Mouse (Mus musculus): ENCODE data around the gene Itgb6. TPM values are rescaled to one million over a fixed set of nuclear protein-coding genes. Genes with fewer than 3 reads are reported as not detected.

Gene Itgb6
- polyA plus RNA-seq, 1 experiment from 2014 or later: not detected

- H3K27me3 ChIP-seq (ENCODE audit: control insufficient read depth, insufficient read depth, low read depth, low read length): no peaks in the 10 kb centered on the region
- H3K9me3 ChIP-seq (replicated peaks; ENCODE audit: control insufficient read depth, low read length, poor library complexity, severe bottlenecking): no peaks in the 10 kb centered on the region
- no peaks in the 10 kb centered on the region for H3K4me1 ChIP-seq (ENCODE audit: control insufficient read depth, insufficient read depth, low read length)
- no peak overlapping the region for H3K4me2 ChIP-seq (ENCODE audit: low read length)
- no peak for ATAC-seq
- H3K9ac ChIP-seq (ENCODE audit: low read depth, low read length): no peak overlapping the region
- H3K4me3 ChIP-seq (ENCODE audit: low read depth, low read length): no peak overlapping the region
- WGBS: 95% methylated on average over 6 of the region's 6 CpGs
- no peaks in the 10 kb centered on the region for H3K36me3 ChIP-seq (ENCODE audit: control insufficient read depth, insufficient read depth, low read length)
- H3K27ac ChIP-seq (ENCODE audit: low read length): no peak overlapping the region
Measured at GRCm38 (mm10) chr2:60696559-60696958, 25.9 kb downstream of the Itgb6 start.

GRCm38 (mm10) chr2:60695706-60696105, 26.7 kb downstream of the Itgb6 start:
- ATAC-seq: no peak
- WGBS: 73% methylated on average over 8 of the region's 8 CpGs
- H3K9me3 ChIP-seq (replicated peaks; ENCODE audit: control insufficient read depth, low read length, poor library complexity, severe bottlenecking): no peaks in the 10 kb centered on the region
- no peaks in the 10 kb centered on the region for H3K4me1 ChIP-seq (ENCODE audit: control insufficient read depth, insufficient read depth, low read length)
- no peak overlapping the region for H3K27ac ChIP-seq (ENCODE audit: low read length)
- H3K27me3 ChIP-seq (ENCODE audit: control insufficient read depth, insufficient read depth, low read depth, low read length): no peaks in the 10 kb centered on the region
- no peak overlapping the region for H3K4me2 ChIP-seq (ENCODE audit: low read length)
- no peak overlapping the region for H3K9ac ChIP-seq (ENCODE audit: low read depth, low read length)
- H3K4me3 ChIP-seq (ENCODE audit: low read depth, low read length): no peak overlapping the region
- no peaks in the 10 kb centered on the region for H3K36me3 ChIP-seq (ENCODE audit: control insufficient read depth, insufficient read depth, low read length)

GRCm38 (mm10) chr2:60694563-60694962, 27.9 kb downstream of the Itgb6 start:
- H3K9me3 ChIP-seq (replicated peaks; ENCODE audit: control insufficient read depth, low read length, poor library complexity, severe bottlenecking): no peaks in the 10 kb centered on the region
- no peak overlapping the region for H3K4me2 ChIP-seq (ENCODE audit: low read length)
- H3K9ac ChIP-seq (ENCODE audit: low read depth, low read length): no peak overlapping the region
- no peak overlapping the region for H3K27ac ChIP-seq (ENCODE audit: low read length)
- WGBS: 92% methylated on average over 8 of the region's 8 CpGs
- no peaks in the 10 kb centered on the region for H3K4me1 ChIP-seq (ENCODE audit: control insufficient read depth, insufficient read depth, low read length)
- no peak for ATAC-seq
- no peaks in the 10 kb centered on the region for H3K36me3 ChIP-seq (ENCODE audit: control insufficient read depth, insufficient read depth, low read length)
- H3K27me3 ChIP-seq (ENCODE audit: control insufficient read depth, insufficient read depth, low read depth, low read length): no peaks in the 10 kb centered on the region
- H3K4me3 ChIP-seq (ENCODE audit: low read depth, low read length): no peak overlapping the region

- ATAC-seq: no peak
- no peaks in the 10 kb centered on the region for H3K9me3 ChIP-seq (replicated peaks; ENCODE audit: control insufficient read depth, low read length, poor library complexity, severe bottlenecking)
- no peak overlapping the region for H3K9ac ChIP-seq (ENCODE audit: low read depth, low read length)
Measured at GRCm38 (mm10) chr2:60692239-60692638, 30.2 kb downstream of the Itgb6 start.

GRCm38 (mm10) chr2:60690212-60690611, 32.2 kb downstream of the Itgb6 start:
- Histone ChIP-seq H3K27me3 (ENCODE audit: control insufficient read depth, insufficient read depth, low read depth, low read length) (no peaks in the 10 kb centered on the region), H3K4me2 (ENCODE audit: low read length) (no peak overlapping the region), H3K4me1 (ENCODE audit: control insufficient read depth, insufficient read depth, low read length) (no peaks in the 10 kb centered on the region), H3K9me3 (replicated peaks; ENCODE audit: control insufficient read depth, low read length, poor library complexity, severe bottlenecking) (no peaks in the 10 kb centered on the region), H3K9ac (ENCODE audit: low read depth, low read length) (no peak overlapping the region), H3K27ac (ENCODE audit: low read length) (no peak overlapping the region), H3K4me3 (ENCODE audit: low read depth, low read length) (no peak overlapping the region), H3K36me3 (ENCODE audit: control insufficient read depth, insufficient read depth, low read length) (no peaks in the 10 kb centered on the region)
- ATAC-seq: no peak
- WGBS: 80% methylated on average over 1 of the region's 1 CpGs

More at GRCm38 (mm10) chr2:60692239-60692638, 30.2 kb downstream of the Itgb6 start:
- WGBS: 89% methylated on average over 5 of the region's 5 CpGs
- Histone ChIP-seq H3K4me2 (ENCODE audit: low read length) (no peak overlapping the region), H3K27me3 (ENCODE audit: control insufficient read depth, insufficient read depth, low read depth, low read length) (no peaks in the 10 kb centered on the region), H3K27ac (ENCODE audit: low read length) (no peak overlapping the region), H3K4me1 (ENCODE audit: control insufficient read depth, insufficient read depth, low read length) (no peaks in the 10 kb centered on the region), H3K4me3 (ENCODE audit: low read depth, low read length) (no peak overlapping the region), H3K36me3 (ENCODE audit: control insufficient read depth, insufficient read depth, low read length) (no peaks in the 10 kb centered on the region)

GRCm38 (mm10) chr2:60688944-60689615, 33.4 kb downstream of the Itgb6 start:
- no peak overlapping the region for H3K4me3 ChIP-seq (ENCODE audit: low read depth, low read length)
- no peak overlapping the region for H3K27ac ChIP-seq (ENCODE audit: low read length)
- H3K27me3 ChIP-seq (ENCODE audit: control insufficient read depth, insufficient read depth, low read depth, low read length): no peaks in the 10 kb centered on the region
- H3K4me2 ChIP-seq (ENCODE audit: low read length): no peak overlapping the region
- 57% methylated on average over 14 of the region's 14 CpGs for WGBS
- ATAC-seq: no peak
- H3K4me1 ChIP-seq (ENCODE audit: control insufficient read depth, insufficient read depth, low read length): no peaks in the 10 kb centered on the region
- no peaks in the 10 kb centered on the region for H3K36me3 ChIP-seq (ENCODE audit: control insufficient read depth, insufficient read depth, low read length)
- no peaks in the 10 kb centered on the region for H3K9me3 ChIP-seq (replicated peaks; ENCODE audit: control insufficient read depth, low read length, poor library complexity, severe bottlenecking)
- 0 out of 2 replicates have a peak overlapping the region, but pooled peaks have one; percentile 10 for H3K9ac ChIP-seq (ENCODE audit: low read depth, low read length)

- Histone ChIP-seq H3K4me1 (ENCODE audit: control insufficient read depth, insufficient read depth, low read length) (no peaks in the 10 kb centered on the region), H3K4me2 (ENCODE audit: low read length) (no peak overlapping the region), H3K36me3 (ENCODE audit: control insufficient read depth, insufficient read depth, low read length) (no peaks in the 10 kb centered on the region), H3K4me3 (ENCODE audit: low read depth, low read length) (no peak overlapping the region), H3K27ac (ENCODE audit: low read length) (no peak overlapping the region), H3K9ac (ENCODE audit: low read depth, low read length) (no peak overlapping the region), H3K9me3 (replicated peaks; ENCODE audit: control insufficient read depth, low read length, poor library complexity, severe bottlenecking) (no peaks in the 10 kb centered on the region), H3K27me3 (ENCODE audit: control insufficient read depth, insufficient read depth, low read depth, low read length) (no peaks in the 10 kb centered on the region)
- no peak for ATAC-seq
- 100% methylated on average over 1 of the region's 1 CpGs for WGBS
Measured at GRCm38 (mm10) chr2:60688150-60688549, 34.3 kb downstream of the Itgb6 start.

- Histone ChIP-seq H3K27me3 (ENCODE audit: control insufficient read depth, insufficient read depth, low read depth, low read length) (no peaks in the 10 kb centered on the region), H3K4me1 (ENCODE audit: control insufficient read depth, insufficient read depth, low read length) (no peaks in the 10 kb centered on the region), H3K27ac (ENCODE audit: low read length) (no peak overlapping the region), H3K9me3 (replicated peaks; ENCODE audit: control insufficient read depth, low read length, poor library complexity, severe bottlenecking) (no peaks in the 10 kb centered on the region), H3K4me3 (ENCODE audit: low read depth, low read length) (no peak overlapping the region), H3K9ac (ENCODE audit: low read depth, low read length) (no peak overlapping the region), H3K36me3 (ENCODE audit: control insufficient read depth, insufficient read depth, low read length) (no peaks in the 10 kb centered on the region), H3K4me2 (ENCODE audit: low read length) (no peak overlapping the region)
- no peak for ATAC-seq
Measured at GRCm38 (mm10) chr2:60685973-60686372, 36.5 kb downstream of the Itgb6 start.

GRCm38 (mm10) chr2:60684168-60684567, 38.3 kb downstream of the Itgb6 start:
- ATAC-seq: no peak

More at GRCm38 (mm10) chr2:60684168-60684567, 38.3 kb downstream of the Itgb6 start:
- H3K9ac ChIP-seq (ENCODE audit: low read depth, low read length): no peak overlapping the region
- no peak overlapping the region for H3K4me2 ChIP-seq (ENCODE audit: low read length)
- no peak overlapping the region for H3K27ac ChIP-seq (ENCODE audit: low read length)
- H3K4me1 ChIP-seq (ENCODE audit: control insufficient read depth, insufficient read depth, low read length): no peaks in the 10 kb centered on the region
- H3K36me3 ChIP-seq (ENCODE audit: control insufficient read depth, insufficient read depth, low read length): no peaks in the 10 kb centered on the region
- no peaks in the 10 kb centered on the region for H3K27me3 ChIP-seq (ENCODE audit: control insufficient read depth, insufficient read depth, low read depth, low read length)
- H3K4me3 ChIP-seq (ENCODE audit: low read depth, low read length): no peak overlapping the region
- no peaks in the 10 kb centered on the region for H3K9me3 ChIP-seq (replicated peaks; ENCODE audit: control insufficient read depth, low read length, poor library complexity, severe bottlenecking)
- WGBS: 82% methylated on average over 3 of the region's 3 CpGs

Data from midbrain, embryonic 16.5 days (tissue).